Mouse (Mus musculus) C2C12 (cell line): ENCODE measurements around the gene Acer2.

Source experiments
- CEBPB ChIP-seq: IDR thresholded peaks from one replicate; pipeline ENCODE4 v1.6.1; 2011; ENCODE audit warnings: low read depth, mild to moderate bottlenecking, control low read depth, moderate library complexity
- CTCF ChIP-seq: IDR thresholded peaks from one replicate; pipeline ENCODE4 v1.5.1; 2011; ENCODE audit not compliant: control insufficient read depth, insufficient read depth, insufficient read length
- MAX ChIP-seq: IDR thresholded peaks from one replicate; pipeline ENCODE4 v1.6.1; 2011; ENCODE audit warnings: mild to moderate bottlenecking, control low read depth
- MYOD1 ChIP-seq: IDR thresholded peaks from one replicate; pipeline ENCODE4 v1.6.1; 2011; ENCODE audit warnings: low read depth; ENCODE audit not compliant: control insufficient read depth, insufficient read length
- MYOG ChIP-seq: IDR thresholded peaks from one replicate; pipeline ENCODE4 v1.6.1; 2011; ENCODE audit not compliant: control insufficient read depth, insufficient read length; ENCODE audit errors: extremely low read depth

DNA sequence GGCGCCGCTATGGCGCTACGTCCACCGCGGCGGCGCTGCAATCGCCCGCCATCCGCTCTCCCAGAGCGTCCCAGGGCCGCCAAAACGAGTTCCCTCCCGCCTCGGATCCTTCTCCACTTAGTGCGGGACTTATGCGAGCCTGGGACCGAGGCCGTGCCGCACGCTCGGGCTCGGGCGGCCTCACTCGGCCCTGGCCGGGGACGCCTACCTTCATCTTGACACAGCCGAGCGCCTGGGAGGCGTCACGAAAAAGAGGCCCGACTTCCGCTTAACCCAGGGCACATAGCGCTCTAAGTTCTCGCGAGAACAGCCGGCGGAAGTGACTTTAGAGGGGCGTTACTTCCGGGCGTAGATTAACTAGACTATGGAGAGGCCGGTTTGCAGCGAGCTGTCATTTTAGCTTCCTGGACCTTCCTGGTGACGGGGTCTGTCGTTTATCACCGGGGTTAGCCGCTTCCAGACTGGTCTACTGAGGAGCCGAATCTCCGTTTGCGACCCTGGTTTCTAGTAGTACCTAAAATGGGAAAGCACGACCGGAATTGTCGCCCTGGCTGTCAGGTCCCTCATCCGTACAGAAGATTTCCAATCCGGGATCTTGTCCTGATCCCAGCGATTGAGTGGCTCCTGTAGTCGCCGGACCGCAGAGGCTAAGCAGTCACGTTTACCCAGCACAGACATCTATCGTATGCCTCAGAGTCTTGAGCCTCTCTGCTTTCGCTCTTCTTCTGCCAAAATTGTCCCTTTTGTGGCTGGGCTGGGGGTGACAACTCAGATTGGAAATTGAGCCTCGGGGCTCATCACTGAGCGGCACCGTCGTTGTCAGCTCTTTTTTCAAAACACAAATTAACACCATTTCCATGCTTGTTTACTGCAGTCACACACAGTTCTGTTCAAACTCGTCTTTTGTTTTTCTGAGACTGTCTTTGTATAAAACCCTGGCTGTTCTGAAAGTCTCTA, 16.8 kb upstream of the Acer2 start, which contains the start of gene Rps6:
- TF ChIP-seq CTCF (no peak), MYOD1 (no peak), CEBPB (no peak), MAX (peak; percentile 74), MYOG (no peak)
